Mouse (Mus musculus) embryo, embryonic 10.5 days (tissue): ENCODE data around the gene Gm20388.

Experiments used
- DNase-seq: peaks from one replicate; pipeline ENCODE4 v3.0.0-alpha.2; 2015; ENCODE audit warnings: low spot score

The Gm20388 gene

DNA sequence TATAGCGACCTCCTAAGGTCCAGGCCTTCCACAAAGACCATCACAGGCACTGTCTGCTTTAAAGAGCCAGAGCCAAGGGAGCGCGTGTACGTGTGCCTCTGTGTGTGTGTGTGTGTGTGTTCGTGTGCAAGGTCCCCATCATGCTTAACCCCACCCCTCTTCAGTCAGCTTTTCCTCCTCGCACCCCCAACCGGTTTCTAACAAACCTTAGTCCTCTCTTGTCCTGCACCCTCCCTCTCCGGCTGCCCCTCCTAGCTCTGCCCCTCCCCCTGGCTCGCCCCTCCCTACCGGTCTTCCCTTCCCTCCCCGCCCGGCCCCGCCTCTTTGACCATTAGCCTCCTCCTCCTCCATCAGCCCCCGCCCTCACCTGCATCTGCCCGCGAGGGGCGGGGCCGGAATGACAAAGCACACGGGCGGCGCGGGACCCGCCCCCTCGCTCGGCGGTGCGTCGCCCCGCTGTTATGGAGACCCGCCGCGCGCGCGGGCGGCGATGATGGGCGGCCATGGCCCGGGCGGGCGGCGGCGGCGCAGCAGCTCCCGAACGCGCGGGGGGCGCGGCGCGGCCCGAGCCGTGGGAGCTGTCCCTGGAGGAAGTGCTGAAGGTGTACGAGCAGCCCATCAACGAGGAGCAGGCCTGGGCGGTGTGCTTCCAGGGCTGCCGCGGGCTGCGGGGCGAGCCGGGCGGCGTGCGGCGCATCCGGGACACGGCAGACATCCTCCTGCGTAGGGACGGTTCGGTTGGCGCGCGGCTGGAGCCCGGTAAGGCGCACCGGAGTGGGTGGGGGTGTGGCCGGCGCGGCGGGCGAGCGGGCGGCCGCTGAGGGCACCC, 3421.8 kb downstream of the Gm20388 start, which contains the start of gene Spire2:
Gene Spire2 (plus strand): TSS at position 452 of the 829 bp plus-strand sequence.
- peak; percentile 94 for DNase-seq

DNA sequence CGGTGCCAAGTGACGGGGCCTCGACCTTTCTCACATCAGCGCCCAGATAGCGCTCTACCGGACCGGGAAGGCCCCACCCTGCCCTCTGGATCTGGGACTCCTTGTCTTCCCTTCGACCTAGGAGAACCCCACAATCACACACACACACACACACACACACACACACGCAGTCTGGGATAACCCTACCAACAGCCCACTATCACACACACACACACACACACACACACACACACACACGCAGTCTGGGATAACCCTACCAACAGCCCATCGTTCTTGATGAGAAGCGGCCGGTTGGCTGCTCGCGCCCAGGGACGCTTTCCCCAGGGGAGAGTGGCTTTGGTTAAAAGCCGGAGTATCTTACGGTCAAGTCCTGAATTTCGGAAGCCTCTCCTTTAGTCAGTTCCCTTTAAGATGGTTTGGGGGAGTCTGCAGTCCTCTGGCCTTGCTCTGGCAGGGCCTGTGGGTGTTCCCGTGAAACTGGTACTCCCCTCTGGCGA, 3422.5 kb downstream of the Gm20388 start:
- no peak for DNase-seq

DNA sequence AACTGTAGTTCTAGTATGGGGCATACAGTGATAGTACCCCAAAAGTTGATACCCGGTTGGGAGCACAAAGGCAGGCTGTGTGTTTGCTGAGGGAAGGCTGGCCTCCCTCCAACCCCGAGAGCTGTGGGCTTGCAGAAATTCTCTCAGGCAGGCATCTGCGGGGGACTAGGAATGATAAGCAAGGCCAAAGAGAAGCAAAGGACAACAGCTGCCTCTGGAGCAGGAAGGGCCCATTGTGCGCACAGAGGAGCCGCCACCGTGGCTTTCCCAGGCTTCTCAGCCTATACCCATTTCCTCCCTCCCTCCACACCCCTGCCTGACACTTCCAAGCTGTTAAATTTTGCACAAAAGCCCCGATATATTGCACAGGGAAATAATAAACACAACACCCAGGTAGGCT, 3423.2 kb downstream of the Gm20388 start:
- DNase-seq = no peak

DNA sequence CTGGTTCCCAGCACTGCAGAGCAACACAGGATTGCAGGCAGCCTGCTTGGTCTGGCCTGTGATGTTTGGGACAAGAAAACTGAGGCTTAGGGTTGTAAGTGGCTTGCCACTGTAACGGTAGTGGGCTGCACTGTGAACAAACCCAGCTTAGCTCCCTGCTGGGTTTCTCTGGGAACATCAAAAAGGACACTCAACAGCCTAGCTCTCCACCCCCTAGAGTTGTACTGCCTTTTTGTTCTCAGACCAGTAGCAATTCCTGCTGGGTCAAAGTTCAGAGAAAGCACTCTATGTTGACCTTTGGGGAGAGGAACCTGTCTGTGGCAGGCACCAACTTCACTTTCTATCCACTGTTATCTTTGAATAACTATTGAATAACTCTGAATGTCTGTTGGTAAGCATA, 3423.8 kb downstream of the Gm20388 start:
- peak; percentile 37 for DNase-seq

DNA sequence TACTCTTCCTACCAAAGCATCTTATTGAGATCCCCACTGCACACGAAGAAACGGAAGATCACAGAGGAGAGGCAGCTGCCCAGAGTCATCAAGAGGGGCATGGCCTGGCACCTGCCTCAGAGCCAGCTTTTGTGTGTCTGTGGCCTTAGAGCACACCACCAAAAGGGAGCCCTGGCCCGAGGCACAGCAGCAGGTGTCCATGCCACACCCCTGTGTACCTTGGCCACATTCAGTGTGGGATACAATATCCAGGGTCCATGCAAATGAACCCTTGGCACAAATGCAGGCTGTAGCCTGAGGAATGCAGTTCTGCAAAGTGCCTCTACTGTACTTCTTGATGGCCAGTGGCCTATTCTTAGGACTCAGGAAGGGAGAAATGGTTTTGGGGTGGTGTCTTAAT, 3426.8 kb downstream of the Gm20388 start:
- no peak for DNase-seq

DNA sequence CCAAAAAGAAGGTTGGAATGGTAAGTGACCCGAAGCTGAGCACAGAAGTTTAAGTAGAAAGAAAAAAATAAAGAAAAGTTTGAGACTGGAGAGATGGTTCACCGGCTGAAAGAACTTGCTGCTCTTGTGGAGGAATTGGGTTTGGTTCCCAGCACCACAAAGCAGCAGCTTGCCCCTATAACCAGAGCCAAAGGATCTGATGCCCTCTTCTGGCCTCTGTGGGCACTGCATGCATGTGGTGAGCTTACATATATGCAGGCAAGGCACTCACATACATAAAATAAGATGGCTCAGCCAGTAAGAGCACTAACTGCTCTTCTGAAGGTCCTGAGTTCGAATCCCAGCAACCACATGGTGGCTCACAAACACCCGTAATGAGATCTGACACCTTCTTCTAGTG, 3429.4 kb downstream of the Gm20388 start:
- DNase-seq = no peak

DNA sequence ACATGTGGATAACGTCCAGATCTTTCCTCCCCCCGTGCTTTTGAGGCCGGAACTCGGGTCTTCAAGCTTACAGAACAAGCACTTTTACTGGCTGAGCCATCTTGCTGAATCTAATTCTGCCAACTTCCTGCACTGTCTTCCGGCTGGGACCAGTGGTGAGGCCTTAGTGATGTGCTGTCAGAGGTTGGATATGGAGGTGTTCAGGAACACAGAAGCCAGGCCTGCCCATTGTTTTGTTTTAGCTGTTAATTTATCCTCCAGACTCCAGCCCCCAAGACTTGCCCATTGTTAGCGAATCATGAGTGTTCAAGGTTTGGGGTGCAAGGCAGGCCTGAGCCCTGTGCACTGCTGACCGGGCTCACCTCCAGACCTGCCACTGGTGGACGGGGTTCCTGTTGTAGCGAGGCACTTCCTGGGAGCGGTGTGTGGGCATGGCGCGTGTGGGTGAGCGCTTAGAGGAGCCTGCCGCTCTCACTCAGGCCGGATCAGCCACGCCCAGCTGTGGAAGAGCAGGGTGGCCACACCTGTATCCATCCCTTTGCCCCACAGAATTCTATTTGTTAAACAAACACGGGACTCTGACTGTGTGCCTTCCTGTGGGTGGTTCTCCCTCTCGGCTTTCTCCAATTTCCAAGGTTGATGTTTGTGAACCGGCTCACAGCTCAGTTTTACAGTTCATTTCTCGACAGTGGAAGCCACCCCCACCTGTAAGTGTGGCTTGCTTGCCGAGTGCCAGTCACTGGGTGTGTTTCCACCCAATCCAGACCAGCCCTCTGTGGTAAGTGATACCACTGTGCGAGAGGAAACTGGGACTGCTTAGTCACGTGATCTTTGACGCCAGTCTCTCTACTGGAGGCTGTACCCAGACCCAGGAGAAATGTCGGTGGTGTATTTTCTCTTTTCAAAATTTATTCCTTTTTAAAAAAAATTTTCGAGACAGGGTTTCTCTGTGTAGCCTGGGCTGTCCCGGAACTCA, 3430.7 kb downstream of the Gm20388 start:
- no peak for DNase-seq

DNA sequence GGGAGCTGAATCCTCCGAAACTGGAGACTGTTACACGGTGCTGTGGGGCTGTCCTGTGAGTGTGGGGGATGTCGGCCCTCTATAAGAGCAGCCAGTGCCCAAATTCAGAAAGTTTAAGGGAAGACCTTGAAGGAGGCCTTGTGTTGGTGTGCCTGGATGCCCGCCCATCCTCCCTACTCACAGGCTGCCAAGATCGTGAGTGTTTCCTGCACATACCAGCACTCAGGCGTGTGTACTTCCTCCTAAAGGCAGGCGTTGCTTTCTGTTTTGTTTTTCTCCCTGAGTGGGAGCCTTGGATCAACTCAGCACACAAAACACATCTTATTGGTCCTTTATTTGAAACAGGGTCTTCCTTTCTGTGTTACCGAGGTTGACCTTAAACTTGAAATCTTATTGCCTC, 3431.6 kb downstream of the Gm20388 start:
- no peak for DNase-seq

DNA sequence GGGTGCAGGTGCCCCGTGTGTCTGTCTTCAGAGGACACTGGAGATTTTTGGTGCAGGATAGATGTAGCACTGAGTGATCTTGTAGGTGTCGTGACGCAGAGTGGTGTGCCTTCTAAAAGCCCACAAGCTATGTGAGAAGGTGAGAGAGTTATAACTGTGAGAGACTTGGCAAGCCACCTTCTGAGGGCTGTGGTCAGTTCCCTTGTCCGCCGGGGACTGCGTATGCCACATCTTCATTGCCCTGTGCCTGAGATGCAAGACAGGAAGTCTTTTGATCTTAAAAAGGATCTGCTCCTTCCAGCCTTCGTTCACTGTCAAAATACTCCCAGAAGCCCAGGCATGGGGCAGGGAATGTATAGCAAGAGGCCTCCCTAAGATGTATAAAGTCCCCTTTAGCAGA, 3432.3 kb downstream of the Gm20388 start:
- DNase-seq = no peak

DNA sequence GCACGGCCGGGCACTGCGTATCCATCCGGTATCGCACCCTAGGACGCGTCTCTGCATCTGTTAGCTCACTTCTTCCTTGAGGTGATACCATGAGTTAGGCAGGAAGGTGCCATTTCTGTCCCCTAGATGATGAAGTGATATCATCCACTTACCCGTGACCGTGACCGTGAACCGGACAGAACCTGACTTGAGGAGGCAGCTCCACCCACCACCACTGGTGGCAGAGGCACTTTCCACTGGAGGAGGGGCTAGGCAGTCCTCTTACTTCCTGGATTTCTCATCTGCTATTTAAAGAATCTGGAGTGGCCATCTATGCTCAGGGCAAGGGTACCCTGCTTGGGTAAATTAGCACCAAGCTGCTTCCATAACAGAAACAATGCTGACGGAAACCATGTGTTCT, 3432.8 kb downstream of the Gm20388 start:
- no peak for DNase-seq

DNA sequence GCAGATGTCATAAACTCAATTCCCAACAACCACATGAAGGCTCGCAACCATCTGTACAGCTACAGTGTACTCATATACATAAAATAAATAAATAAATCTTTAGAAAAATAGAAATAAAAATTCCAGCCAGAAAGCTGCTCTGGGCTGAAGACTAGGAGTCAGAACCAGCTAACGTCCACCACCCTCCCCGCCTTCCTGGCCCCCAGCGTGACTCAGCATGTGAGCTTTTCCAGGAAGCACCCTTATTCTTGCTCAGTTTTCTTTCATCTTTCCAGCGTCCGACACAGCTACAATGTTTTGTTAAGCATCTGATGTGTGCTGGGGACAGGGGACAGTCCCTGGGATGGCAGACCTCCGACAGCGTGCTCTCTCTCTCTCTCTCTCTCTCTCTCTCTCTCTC, 3434.5 kb downstream of the Gm20388 start:
- DNase-seq = no peak

DNA sequence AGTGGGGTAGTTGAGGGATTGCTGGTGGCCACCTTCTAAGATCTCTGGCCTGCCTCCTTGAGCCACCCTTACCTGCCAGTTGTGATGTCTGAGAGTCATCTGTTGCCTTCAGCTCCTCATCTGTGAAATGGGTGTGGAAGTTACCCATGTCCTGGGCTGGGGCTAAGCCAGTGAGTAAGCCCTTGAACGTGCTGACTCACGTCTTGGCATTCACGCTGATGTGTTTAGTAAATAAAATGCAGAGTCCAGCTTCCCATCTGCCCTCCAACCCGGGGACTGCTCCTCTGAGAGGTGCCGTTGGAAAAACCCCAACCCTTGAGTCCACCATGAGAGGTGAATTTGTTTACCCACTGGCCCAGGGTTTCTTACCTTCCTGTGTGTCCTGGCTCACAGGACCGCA, 3435.2 kb downstream of the Gm20388 start:
- no peak for DNase-seq

DNA sequence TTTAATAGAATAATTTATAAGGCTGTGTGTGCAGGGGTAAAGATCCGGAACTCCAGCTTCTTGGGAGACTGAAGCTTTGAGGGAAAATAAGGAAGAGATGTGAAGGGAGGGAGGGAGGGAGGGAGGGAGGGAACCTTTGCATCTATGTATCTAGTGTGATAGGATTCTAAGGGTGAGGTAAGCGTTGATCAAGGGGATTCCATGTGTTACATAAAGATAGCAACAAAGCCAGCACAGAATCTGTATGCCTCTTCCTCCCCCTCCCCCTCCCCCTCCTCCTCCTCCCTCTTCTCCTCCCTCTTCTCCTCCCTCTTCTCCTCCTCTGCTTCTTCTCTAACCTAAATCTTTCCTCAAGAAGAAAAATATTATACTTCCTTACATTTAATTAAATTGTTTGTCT, 3436.7 kb downstream of the Gm20388 start:
- DNase-seq = no peak

DNA sequence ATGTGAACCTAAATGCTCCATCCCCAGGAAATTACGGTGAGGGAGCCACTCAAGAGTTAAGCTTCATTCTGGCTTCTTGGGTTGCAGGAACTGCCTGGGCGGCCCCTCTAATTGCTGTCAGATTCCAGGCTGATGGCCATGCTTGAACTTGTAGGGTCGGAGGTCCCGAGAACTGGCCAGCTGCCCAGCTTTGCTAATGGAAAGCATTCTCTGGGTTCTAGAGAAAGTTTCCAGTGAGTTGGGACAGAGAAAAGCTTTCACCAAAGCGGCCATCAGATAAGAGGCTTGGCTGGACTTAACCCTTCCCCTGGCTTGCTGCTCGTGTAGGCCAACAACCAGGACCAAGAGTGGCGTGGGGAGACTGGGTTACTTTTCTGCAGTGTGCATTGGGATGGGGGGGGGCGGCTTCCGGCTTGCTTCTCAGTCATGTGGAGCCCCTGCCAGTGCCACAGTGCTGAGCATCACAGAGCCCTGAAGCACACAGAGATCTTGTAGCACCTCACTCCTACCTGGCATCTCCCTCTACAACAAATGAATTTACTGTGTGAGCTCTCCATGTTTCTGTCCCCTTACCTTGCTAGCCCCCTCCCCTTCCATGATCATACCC, 3437.7 kb downstream of the Gm20388 start:
- peak; percentile 69 for DNase-seq

DNA sequence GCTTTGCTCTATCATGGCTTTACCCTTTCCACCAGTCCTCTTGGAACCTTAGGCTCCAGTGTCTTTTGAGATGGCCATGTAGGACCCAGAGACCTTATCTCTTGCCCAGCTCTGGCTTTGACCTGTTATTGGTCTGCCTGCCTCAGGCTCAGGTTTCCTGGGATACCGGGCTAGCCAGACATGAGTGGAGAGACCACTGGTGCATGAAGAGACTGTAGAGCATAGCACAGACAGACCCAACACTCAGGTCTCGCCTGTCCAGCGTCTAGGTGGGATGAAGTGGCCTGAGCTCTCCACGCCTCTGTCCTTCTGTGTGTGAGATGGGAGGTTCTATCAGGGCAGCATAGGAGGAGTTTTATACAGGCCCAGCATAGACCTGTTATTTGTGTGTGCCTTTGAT, 3438.4 kb downstream of the Gm20388 start:
- DNase-seq = no peak

DNA sequence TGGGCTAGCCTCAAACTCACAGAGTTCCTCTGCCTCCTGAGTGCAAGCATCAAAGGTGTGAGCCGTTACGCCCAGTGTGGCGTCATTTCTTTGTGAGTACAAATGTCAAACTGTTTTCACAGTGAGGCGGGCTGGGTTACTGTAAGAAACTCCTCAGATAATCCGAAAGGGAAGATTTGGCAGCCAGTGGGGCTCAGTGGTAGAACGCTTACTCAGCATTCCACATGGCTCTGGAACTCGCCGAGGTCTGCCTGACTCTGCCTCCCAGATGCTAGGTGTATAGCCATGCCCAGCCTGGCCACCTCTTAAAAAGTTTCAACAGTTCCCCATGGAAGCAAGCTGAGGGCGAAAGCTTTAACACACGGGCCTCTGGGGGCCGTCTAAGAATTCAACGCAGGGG, 3441.5 kb downstream of the Gm20388 start:
- DNase-seq = no peak

DNA sequence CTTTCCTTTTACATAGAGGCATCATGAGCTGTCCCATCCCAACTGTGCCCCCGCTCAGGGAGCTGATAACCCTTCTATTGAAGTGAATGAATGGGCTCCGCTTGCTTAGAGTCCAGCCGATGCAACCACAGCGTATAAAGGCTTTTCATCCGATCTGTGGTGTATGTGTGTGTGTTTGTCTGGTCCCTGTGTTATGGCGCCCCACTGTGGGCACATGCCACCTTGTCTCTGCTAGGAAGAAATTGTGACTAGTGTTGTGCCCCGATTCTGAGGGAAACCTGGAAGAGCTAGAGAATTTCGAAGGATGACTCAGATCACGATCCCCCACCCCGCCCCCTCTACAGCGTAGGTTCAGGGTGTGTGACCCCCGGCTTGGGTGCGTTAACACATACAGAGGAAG, 3442.1 kb downstream of the Gm20388 start:
- DNase-seq = peak; percentile 62

DNA sequence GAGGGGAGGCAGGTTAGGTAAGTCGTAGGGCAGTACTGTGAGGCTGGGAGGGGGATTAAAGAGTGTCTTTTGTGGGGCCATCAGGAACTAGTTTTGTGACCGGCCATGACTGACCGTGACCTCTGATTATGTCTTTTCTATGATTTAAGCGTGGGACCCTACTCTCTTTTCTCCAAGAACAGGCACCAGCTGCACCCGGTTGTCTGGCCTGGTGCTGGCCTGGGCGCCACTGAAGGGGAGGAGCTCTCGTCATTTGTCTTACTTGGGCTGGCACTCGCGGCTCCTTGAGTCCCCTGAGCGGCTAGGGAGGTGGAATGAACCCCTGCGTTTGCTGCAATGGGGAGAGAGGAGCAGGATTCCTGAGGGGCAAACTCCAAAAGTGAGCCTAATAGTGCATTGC, 3442.6 kb downstream of the Gm20388 start:
- no peak for DNase-seq

DNA sequence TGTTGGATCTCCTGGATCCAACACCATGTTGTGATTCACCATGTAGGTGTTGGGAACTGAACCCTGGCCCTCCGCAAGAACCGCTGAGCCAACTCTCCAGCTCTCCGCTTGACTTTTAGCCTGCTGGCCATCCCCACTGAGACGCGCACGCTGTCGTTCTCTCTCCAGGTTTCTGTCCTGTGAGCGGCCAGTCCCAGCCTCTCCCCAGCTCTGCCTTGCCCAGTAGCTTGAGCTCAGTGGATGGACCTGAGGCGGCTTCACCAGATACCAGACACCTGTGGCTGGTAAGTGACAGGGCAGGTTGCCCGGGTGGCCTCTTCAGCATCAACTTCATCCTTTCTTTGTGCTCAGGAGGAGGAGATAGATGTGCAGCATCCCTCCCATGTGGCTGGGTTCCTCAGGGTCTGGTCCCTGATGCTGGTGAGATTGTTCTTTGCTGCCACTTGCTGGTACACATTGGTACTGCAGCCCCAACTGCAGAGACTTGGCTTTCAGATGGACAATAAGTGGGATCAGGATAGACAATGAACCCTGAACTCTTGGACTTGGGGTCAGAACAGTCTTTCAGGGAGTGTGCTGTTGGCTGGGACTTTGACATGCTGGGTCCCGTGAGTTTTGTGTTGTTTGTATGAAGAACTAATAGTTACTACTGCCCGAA, 3450.6 kb downstream of the Gm20388 start:
- peak; percentile 93 for DNase-seq

DNA sequence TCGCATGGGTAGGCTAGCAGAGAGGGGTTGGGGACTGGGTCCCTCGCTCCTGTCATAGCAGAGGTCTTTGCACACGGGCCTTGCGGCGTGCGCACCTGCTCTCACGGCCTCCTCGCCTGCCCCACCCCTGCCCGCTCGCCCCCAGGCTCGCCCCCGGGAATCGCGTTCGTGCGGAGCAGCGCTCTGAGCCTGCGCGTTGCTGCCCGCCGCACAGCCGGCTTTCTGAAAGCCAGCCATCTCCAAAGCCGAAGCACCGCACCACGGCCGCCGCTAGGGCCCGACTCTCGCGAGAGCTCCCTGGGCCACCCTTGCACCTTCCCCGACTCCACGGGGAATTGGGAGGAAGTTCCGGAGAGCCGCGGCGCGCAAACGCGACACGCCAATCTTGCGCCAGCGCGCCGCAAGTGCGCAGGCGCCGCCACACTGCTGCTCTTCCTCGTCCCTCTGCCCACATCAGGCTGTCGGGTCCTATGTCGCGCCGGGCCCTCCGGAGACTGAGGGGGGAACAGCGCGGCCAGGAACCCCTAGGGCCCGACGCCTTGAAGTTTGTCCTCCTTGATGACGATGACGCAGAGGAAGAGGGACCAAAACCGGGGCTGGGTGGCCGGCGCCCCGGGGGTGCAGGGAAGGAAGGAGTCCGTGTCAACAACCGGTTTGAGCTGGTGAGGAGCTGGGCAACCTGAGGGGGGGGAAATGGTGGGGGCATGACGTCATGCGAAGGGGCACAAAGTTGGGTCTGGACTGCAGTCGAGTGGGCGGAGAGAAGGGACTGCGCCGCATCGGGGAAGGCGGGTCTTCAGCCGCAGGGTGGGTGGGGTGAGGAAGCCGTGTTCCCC, 3463.0 kb downstream of the Gm20388 start, which contains the start of gene Tcf25:
Gene Tcf25 (plus strand): TSS at position 351 of the 836 bp plus-strand sequence.
- DNase-seq = peak; percentile 96

DNA sequence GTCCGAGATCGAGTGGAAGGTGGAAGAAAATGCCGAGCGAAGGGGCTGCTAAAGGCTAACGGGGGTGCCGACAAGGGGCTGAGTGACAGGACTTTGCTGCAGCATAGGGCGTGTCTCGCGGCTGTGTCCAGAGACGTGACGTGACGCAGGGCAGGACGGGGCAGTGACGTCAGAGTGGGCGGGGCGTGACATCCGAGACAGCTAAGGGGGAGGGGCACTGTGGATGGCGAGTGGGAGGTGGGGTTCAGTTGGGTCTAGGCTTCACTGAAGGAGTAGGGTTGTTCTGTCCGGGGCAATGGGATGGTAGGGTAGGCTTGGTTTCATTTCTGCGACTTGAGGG, 3463.6 kb downstream of the Gm20388 start:
- DNase-seq = peak; percentile 96
